Mouse (Mus musculus) myocyte (in vitro differentiated cells): ENCODE data around the gene Myo10.

Experiments
- CEBPB ChIP-seq: IDR thresholded peaks from 2 replicates; pipeline ENCODE4 v1.6.1; 2011; ENCODE audit warnings: mild to moderate bottlenecking, moderate library complexity; ENCODE audit not compliant: poor library complexity, insufficient read depth, severe bottlenecking
- MAX ChIP-seq: IDR thresholded peaks from one replicate; pipeline ENCODE4 v1.6.1; 2011; ENCODE audit warnings: low read depth, mild to moderate bottlenecking, control low read depth
- POLR2A ChIP-seq: IDR thresholded peaks from one replicate; pipeline ENCODE4 v1.6.1; 2011; ENCODE audit warnings: low read depth, mild to moderate bottlenecking, control low read depth, moderate library complexity; ENCODE audit not compliant: insufficient read length
- REST ChIP-seq: IDR thresholded peaks from one replicate; pipeline ENCODE4 v1.6.1; 2011; ENCODE audit warnings: mild to moderate bottlenecking, control low read depth, moderate library complexity; ENCODE audit not compliant: insufficient read depth, insufficient read length
- TCF12 ChIP-seq: IDR thresholded peaks from one replicate; pipeline ENCODE4 v1.6.1; 2011; ENCODE audit warnings: mild to moderate bottlenecking, control low read depth; ENCODE audit not compliant: poor library complexity, insufficient read depth, severe bottlenecking
- TCF3 ChIP-seq: IDR thresholded peaks from one replicate; pipeline ENCODE4 v1.6.1; 2011; ENCODE audit warnings: low read depth, control low read depth; ENCODE audit not compliant: insufficient read length
- USF1 ChIP-seq: IDR thresholded peaks from one replicate; pipeline ENCODE4 v1.6.1; 2011; ENCODE audit warnings: low read depth, mild to moderate bottlenecking, control low read depth, moderate library complexity

GRCm38 (mm10) chr15:25674099-25674931, 52.0 kb downstream of the Myo10 start:
- TF ChIP-seq TCF12: no peak
- TF ChIP-seq MAX: no peak
- no peak for TF ChIP-seq TCF3
- no peak for TF ChIP-seq CEBPB
- TF ChIP-seq USF1: no peak
- no peak for TF ChIP-seq REST
- no peak for TF ChIP-seq POLR2A
